Mouse (Mus musculus) lung, embryonic 14.5 days (tissue): ENCODE measurements around the gene Vps13a. TPM values are rescaled to one million over a fixed set of nuclear protein-coding genes. Genes with fewer than 3 reads are reported as not detected.
A peak's percentile ranks its signal among the peaks of the same experiment; 100 is the strongest.

Source experiments
- ATAC-seq: fragments of 200-750 bp; cut with Nextera tagmentation; 2 replicates; pipeline ENCODE4 v1.8.0; 2017; ENCODE audit warnings: mild to moderate bottlenecking, moderate TSS enrichment, moderate library complexity; ENCODE audit not compliant: insufficient read depth
- DNase-seq: peaks from one replicate; pipeline ENCODE4 v3.0.0-alpha.2; 2015
- H3K27ac ChIP-seq: fragments of 300-500 bp; sonication (generic); 2 replicates; pipeline ENCODE4 v1.5.1; 2014; ENCODE audit warnings: low read depth, mild to moderate bottlenecking, moderate library complexity
- H3K27me3 ChIP-seq: fragments of 300-500 bp; sonication (generic); 2 replicates; pipeline ENCODE4 v1.6.1; 2014; ENCODE audit warnings: low read length, control low read depth; ENCODE audit not compliant: insufficient read depth
- H3K36me3 ChIP-seq: fragments of 300-500 bp; sonication (generic); 2 replicates; pipeline ENCODE4 v1.6.1; 2014; ENCODE audit warnings: control low read depth; ENCODE audit not compliant: insufficient read depth
- H3K4me1 ChIP-seq: fragments of 300-500 bp; sonication (generic); 2 replicates; pipeline ENCODE4 v1.6.1; 2014; ENCODE audit warnings: antibody characterized with exemption, control low read depth; ENCODE audit not compliant: insufficient read depth
- H3K4me2 ChIP-seq: fragments of 300-500 bp; sonication (generic); 2 replicates; pipeline ENCODE4 v1.6.1; 2014; ENCODE audit warnings: mild to moderate bottlenecking
- H3K4me3 ChIP-seq: fragments of 300-500 bp; sonication (generic); 2 replicates; pipeline ENCODE4 v1.5.1; 2014; ENCODE audit warnings: low read depth, low read length
- H3K9ac ChIP-seq: fragments of 300-500 bp; sonication (generic); 2 replicates; pipeline ENCODE4 v1.6.1; 2014
- H3K9me3 ChIP-seq: fragments of 300-500 bp; sonication (generic); 2 replicates; pipeline ENCODE4 v1.6.1; 2016; ENCODE audit warnings: low read depth, low read length, control low read depth
- CTCF ChIP-seq: IDR thresholded peaks from 2 replicates; pipeline ENCODE4 v1.5.1; 2016; ENCODE audit warnings: antibody characterized with exemption, low read depth
- WGBS: fragments of 180-500 bp; shearing (Covaris S2); extraction: QIAGEN DNeasy Blood & Tissue Kit; methylation state at CpG from one replicate; pipeline ENCODE4 v1.1.7; 2014; 5-methylcytosine and 5-hydroxymethylcytosine counted together
- polyA plus RNA-seq: library from polyadenylated mRNA; unstranded; fragments of >200 nt; fragmentation: Nextera tagmentation; extraction: Ambion mirVana; gene quantifications from 2 replicates; pipeline ENCODE4 v1.2.1, GENCODE M21; 2014

The Vps13a gene
- polyA plus RNA-seq, 1 experiment from 2014 or later: 12.0 TPM

DNA sequence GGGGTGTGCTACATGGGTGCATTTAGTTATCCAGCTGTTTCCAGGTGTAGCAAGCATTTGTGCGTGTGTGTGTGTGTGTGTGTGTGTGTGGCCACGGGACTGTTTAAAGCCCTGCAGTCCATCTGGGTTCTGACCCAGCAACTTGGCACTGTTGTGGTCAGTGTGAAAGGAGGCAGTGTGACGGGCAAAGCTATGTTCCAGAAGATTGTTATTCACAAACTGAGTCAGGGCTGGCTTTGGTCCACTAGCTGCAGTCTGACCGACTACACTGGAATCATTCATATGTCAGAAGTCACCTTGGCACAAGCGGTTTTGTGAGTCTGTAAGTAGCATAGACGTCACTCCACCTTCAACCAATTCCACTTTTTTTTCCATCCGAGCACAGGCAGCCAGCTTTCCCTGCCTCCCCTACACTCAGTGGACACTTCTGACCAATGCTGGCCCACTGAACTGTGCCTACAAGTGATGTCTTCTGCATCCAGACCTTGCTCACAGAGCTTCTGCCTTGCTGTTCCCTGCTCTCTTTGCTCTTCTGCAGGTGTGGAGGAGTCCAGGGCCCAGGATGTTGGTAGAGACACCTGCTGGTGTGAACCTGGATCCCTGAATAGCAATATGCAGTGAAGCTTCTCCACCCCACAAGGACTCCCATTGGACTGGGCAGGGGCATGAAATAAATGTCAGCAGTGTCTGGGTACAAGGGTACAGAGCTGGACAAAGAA, 187.3 kb downstream of the Vps13a start:
- WGBS: 69% methylated on average over 7 of the region's 7 CpGs
- DNase-seq (no peak), ATAC-seq (no peak)
- Histone ChIP-seq H3K27me3 (no peaks in the 10 kb centered on the region), H3K27ac (no peak overlapping the region), H3K36me3 (no peaks in the 10 kb centered on the region), H3K9ac (no peak overlapping the region), H3K4me3 (no peak overlapping the region), H3K4me2 (no peak overlapping the region), H3K9me3 (no peaks in the 10 kb centered on the region), H3K4me1 (0 out of 2 replicates have a peak, but pooled peaks cover 3% of the 10 kb centered on the region)
- TF ChIP-seq CTCF: no peak

GRCm38 (mm10) chr19:16585379-16585778, 195.4 kb downstream of the Vps13a start:
- Histone ChIP-seq H3K27ac (no peak overlapping the region), H3K27me3 (no peaks in the 10 kb centered on the region), H3K4me2 (no peak overlapping the region), H3K9ac (no peak overlapping the region), H3K4me1 (0 out of 2 replicates have a peak, but pooled peaks cover 3% of the 10 kb centered on the region), H3K4me3 (no peak overlapping the region), H3K36me3 (no peaks in the 10 kb centered on the region), H3K9me3 (no peaks in the 10 kb centered on the region)
- DNase-seq: peak; percentile 64
- ATAC-seq: no peak
- 19% methylated on average over 3 of the region's 3 CpGs for WGBS
- peak; percentile 67 for TF ChIP-seq CTCF

- Histone ChIP-seq H3K27me3 (no peaks in the 10 kb centered on the region), H3K4me1 (0 out of 2 replicates have a peak, but pooled peaks cover 3% of the 10 kb centered on the region), H3K27ac (no peak overlapping the region), H3K4me3 (no peak overlapping the region), H3K9ac (no peak overlapping the region), H3K36me3 (no peaks in the 10 kb centered on the region), H3K9me3 (no peaks in the 10 kb centered on the region), H3K4me2 (no peak overlapping the region)
- no peak for DNase-seq
- no peak for TF ChIP-seq CTCF
- no peak for ATAC-seq
- 80% methylated on average over 7 of the region's 7 CpGs for WGBS
Measured at GRCm38 (mm10) chr19:16584546-16584945, 196.2 kb downstream of the Vps13a start.

- H3K4me1 ChIP-seq: peaks cover 3% of the 10 kb centered on the region; the same call in 1 of the 2 replicates
- no peaks in the 10 kb centered on the region for H3K27me3 ChIP-seq
- no peaks in the 10 kb centered on the region for H3K9me3 ChIP-seq
- WGBS: 68% methylated on average over 8 of the region's 8 CpGs
- H3K27ac ChIP-seq: no peak overlapping the region
- DNase-seq (no peak), ATAC-seq (no peak)
- no peaks in the 10 kb centered on the region for H3K36me3 ChIP-seq
- no peak overlapping the region for H3K4me3 ChIP-seq
- H3K9ac ChIP-seq: no peak overlapping the region
- H3K4me2 ChIP-seq: no peak overlapping the region
- no peak for TF ChIP-seq CTCF
Measured at GRCm38 (mm10) chr19:16580501-16580900, 200.2 kb downstream of the Vps13a start.

- H3K9me3 ChIP-seq: no peaks in the 10 kb centered on the region
- no peak overlapping the region for H3K4me3 ChIP-seq
- no peak overlapping the region for H3K27ac ChIP-seq
- no peak for DNase-seq
- peaks cover 3% of the 10 kb centered on the region; the same call in 1 of the 2 replicates for H3K4me1 ChIP-seq
- H3K27me3 ChIP-seq: no peaks in the 10 kb centered on the region
- no peak for TF ChIP-seq CTCF
- WGBS: 38% methylated on average over 7 of the region's 7 CpGs
- no peaks in the 10 kb centered on the region for H3K36me3 ChIP-seq
- H3K9ac ChIP-seq: no peak overlapping the region
- H3K4me2 ChIP-seq: no peak overlapping the region
- no peak for ATAC-seq
Measured at GRCm38 (mm10) chr19:16579656-16580260, 201.0 kb downstream of the Vps13a start.

GRCm38 (mm10) chr19:16576790-16577189, 203.9 kb downstream of the Vps13a start:
- ATAC-seq (no peak), DNase-seq (peak; percentile 35)
- H3K4me3 ChIP-seq: no peak overlapping the region
- no peaks in the 10 kb centered on the region for H3K9me3 ChIP-seq
- H3K27me3 ChIP-seq: no peaks in the 10 kb centered on the region
- no peaks in the 10 kb centered on the region; the same call in 1 of the 2 replicates for H3K4me1 ChIP-seq
- H3K4me2 ChIP-seq: no peak overlapping the region
- no peaks in the 10 kb centered on the region for H3K36me3 ChIP-seq
- WGBS: 44% methylated on average over 6 of the region's 6 CpGs
- H3K27ac ChIP-seq: no peak overlapping the region; the same call in 1 of the 2 replicates
- H3K9ac ChIP-seq: no peak overlapping the region
- TF ChIP-seq CTCF: no peak

Other genes starting within 250 kb of the Vps13a start
- gene Foxb2, start 92.9 kb upstream of the Vps13a start, polyA plus RNA-seq: not detected in 2 replicates
- gene Prune2, start 175.2 kb upstream of the Vps13a start, polyA plus RNA-seq: 1.4 and 1.9 TPM in 2 replicates